Mouse (Mus musculus) cerebellum, postnatal 25 days (tissue): Measurements from ENCODE around the gene Diras2.

ENCODE experiments used
- DNase-seq, 2 experiments: peaks; one replicate each; pipeline ENCODE4 v3.0.0; 2021; ENCODE audit warnings: mixed read lengths in 2 of 2

Diras2 gene

GRCm38 (mm10) chr13:52551275-52551674 is 20.2 kb upstream of the Diras2 start:
- DNase-seq, result no peak

GRCm38 (mm10) chr13:52550690-52551193 is 19.7 kb upstream of the Diras2 start:
- DNase-seq, result no peak

- no peak for DNase-seq
These were observed 15.2 kb upstream of the Diras2 start for GRCm38 (mm10) chr13:52546288-52546687.

- DNase-seq, result no peak
These were observed 11.6 kb upstream of the Diras2 start for GRCm38 (mm10) chr13:52542636-52543035.

- no peak for DNase-seq
These were observed 11.0 kb upstream of the Diras2 start for GRCm38 (mm10) chr13:52542036-52542526.

- no peak for DNase-seq
These were observed 10.4 kb upstream of the Diras2 start for GRCm38 (mm10) chr13:52541385-52542035.

- DNase-seq, result peak; percentile 21 to 29
These were observed 8.4 kb upstream of the Diras2 start for GRCm38 (mm10) chr13:52539461-52539860.

GRCm38 (mm10) chr13:52538588-52539116 is 7.6 kb upstream of the Diras2 start:
- no peak for DNase-seq

GRCm38 (mm10) chr13:52537754-52538587 is 6.9 kb upstream of the Diras2 start:
- no peak for DNase-seq

GRCm38 (mm10) chr13:52535542-52535941 is 4.5 kb upstream of the Diras2 start:
- DNase-seq, result peak; percentile 72 to 91

GRCm38 (mm10) chr13:52533644-52534043 is 2.6 kb upstream of the Diras2 start:
- no peak for DNase-seq

- DNase-seq, result peak; percentile 95 to 97
These were observed 802 bp downstream of the Diras2 start for GRCm38 (mm10) chr13:52530008-52530945.

- peak; percentile 54 to 66 for DNase-seq
These were observed 1.7 kb downstream of the Diras2 start for GRCm38 (mm10) chr13:52529188-52529972.

GRCm38 (mm10) chr13:52528786-52529185 is 2.3 kb downstream of the Diras2 start:
- DNase-seq, result peak; percentile 66 to 68

- DNase-seq, result peak; percentile 37 to 49
These were observed 2.8 kb downstream of the Diras2 start for GRCm38 (mm10) chr13:52528281-52528680.

- peak; percentile 31 to 42 for DNase-seq
These were observed 4.6 kb downstream of the Diras2 start for GRCm38 (mm10) chr13:52526249-52527035.

GRCm38 (mm10) chr13:52524313-52524712 is 6.8 kb downstream of the Diras2 start:
- peak; percentile 46 for DNase-seq

GRCm38 (mm10) chr13:52521176-52521575 is 9.9 kb downstream of the Diras2 start:
- DNase-seq, result peak; percentile 18 to 36

- DNase-seq, result peak; percentile 42 to 43
These were observed 11.7 kb downstream of the Diras2 start for GRCm38 (mm10) chr13:52519425-52519824.

GRCm38 (mm10) chr13:52518377-52518776 is 12.7 kb downstream of the Diras2 start:
- DNase-seq, result peak in 1 of 2 experiments; percentile 29
